Mouse (Mus musculus): ENCODE results near the gene Stx3. TPM values are rescaled to one million over a fixed set of nuclear protein-coding genes. Genes with fewer than 3 reads are reported as not detected.

The Stx3 gene
- polyA plus RNA-seq, 1 experiment from 2014 or later: 5.1 TPM

- H3K36me3 ChIP-seq: peaks cover 23% of the 10 kb centered on the region; the same call in 1 of the 2 replicates
- peak within 1 kb of the TSS; percentile 68 for H3K4me2 ChIP-seq
- H3K9ac ChIP-seq (replicated peaks): peak within 1 kb of the TSS; percentile 56
- under 1% methylated on average over 30 of the region's 30 CpGs for WGBS
- ATAC-seq (ENCODE audit: insufficient number of reproducible peaks, insufficient read depth, low FRiP score, low TSS enrichment, low read depth): peak; percentile 92
- peaks cover 7% of the 10 kb centered on the region for H3K4me1 ChIP-seq (replicated peaks)
- no peaks in the 10 kb centered on the region for H3K9me3 ChIP-seq
- peak within 1 kb of the TSS; percentile 58 for H3K4me3 ChIP-seq (replicated peaks)
- H3K27ac ChIP-seq: peak within 1 kb of the TSS; percentile 62; the same call in 1 of the 2 replicates
- no peaks in the 10 kb centered on the region for H3K27me3 ChIP-seq
Measured at GRCm38 (mm10) chr19:11770205-11770892, 48.9 kb downstream of the Stx3 start, which contains the start of gene Mrpl16. Gene Mrpl16 (plus strand): TSS chr19:11770391.

DNA sequence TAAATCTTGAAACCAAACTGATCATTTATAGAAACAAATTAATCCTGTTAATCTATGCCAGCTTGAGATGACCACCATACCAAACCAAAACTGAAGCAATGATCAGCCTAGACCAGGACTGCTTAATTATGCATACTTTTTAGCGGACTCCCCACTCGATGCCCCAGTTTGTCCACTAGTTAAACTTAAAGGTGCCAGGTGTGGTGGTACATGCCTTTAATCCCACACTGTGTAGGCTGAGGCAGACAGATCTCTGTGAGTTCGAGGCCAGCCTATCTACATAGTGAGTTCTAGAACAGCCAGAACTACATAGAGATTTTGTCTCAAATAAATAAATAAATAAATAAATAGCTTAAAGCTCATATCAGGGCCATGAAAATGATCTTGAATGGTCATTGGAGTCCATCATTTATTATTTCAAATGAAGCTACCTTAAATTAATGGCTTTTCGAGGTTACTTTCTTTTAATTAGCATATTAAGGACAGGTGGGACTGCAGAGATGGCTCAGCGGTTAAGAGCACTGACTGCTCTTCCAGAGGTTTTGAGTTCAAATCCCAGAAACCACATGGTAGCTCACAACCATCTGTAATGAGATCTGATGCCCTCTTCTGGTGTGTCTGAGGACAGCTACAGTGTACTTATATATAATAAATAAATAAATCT, 49.8 kb downstream of the Stx3 start:
- no peak overlapping the region for H3K4me3 ChIP-seq (replicated peaks)
- H3K9me3 ChIP-seq: no peaks in the 10 kb centered on the region

GRCm38 (mm10) chr19:11768163-11768562, 51.0 kb downstream of the Stx3 start:
- ATAC-seq (ENCODE audit: insufficient number of reproducible peaks, insufficient read depth, low FRiP score, low TSS enrichment, low read depth): no peak
- H3K4me3 ChIP-seq (replicated peaks): no peak overlapping the region
- peaks cover 7% of the 10 kb centered on the region for H3K4me1 ChIP-seq (replicated peaks)
- no peak overlapping the region for H3K4me2 ChIP-seq
- whole genome bisulfite sequencing: 14% methylated on average over 3 of the region's 3 CpGs
- H3K36me3 ChIP-seq: peaks cover 2% of the 10 kb centered on the region; the same call in 1 of the 2 replicates
- no peak overlapping the region for H3K27ac ChIP-seq
- H3K9me3 ChIP-seq: no peaks in the 10 kb centered on the region
- H3K9ac ChIP-seq (replicated peaks): no peak overlapping the region
- no peaks in the 10 kb centered on the region for H3K27me3 ChIP-seq

More for the DNA sequence above, 49.8 kb downstream of the Stx3 start:
- ATAC-seq (ENCODE audit: insufficient number of reproducible peaks, insufficient read depth, low FRiP score, low TSS enrichment, low read depth): no peak
- Histone ChIP-seq H3K9ac (replicated peaks) (no peak overlapping the region), H3K27me3 (no peaks in the 10 kb centered on the region), H3K4me2 (peak overlapping the region; percentile 68), H3K36me3 (peaks cover 14% of the 10 kb centered on the region; the same call in 1 of the 2 replicates), H3K27ac (no peak overlapping the region), H3K4me1 (replicated peaks) (peaks cover 7% of the 10 kb centered on the region)
- 90% methylated on average over 5 of the region's 5 CpGs for WGBS

GRCm38 (mm10) chr19:11766413-11766812, 52.8 kb downstream of the Stx3 start:
- no peak overlapping the region for H3K27ac ChIP-seq
- WGBS: 59% methylated on average over 4 of the region's 4 CpGs
- no peak overlapping the region for H3K4me2 ChIP-seq
- no peak overlapping the region for H3K4me3 ChIP-seq (replicated peaks)
- H3K27me3 ChIP-seq: no peaks in the 10 kb centered on the region
- H3K9me3 ChIP-seq: no peaks in the 10 kb centered on the region
- no peak for ATAC-seq (ENCODE audit: insufficient number of reproducible peaks, insufficient read depth, low FRiP score, low TSS enrichment, low read depth)
- H3K4me1 ChIP-seq (replicated peaks): peaks cover 7% of the 10 kb centered on the region
- no peaks in the 10 kb centered on the region for H3K36me3 ChIP-seq
- no peak overlapping the region for H3K9ac ChIP-seq (replicated peaks)

GRCm38 (mm10) chr19:11765059-11765458, 54.1 kb downstream of the Stx3 start:
- Histone ChIP-seq H3K9ac (replicated peaks) (no peak overlapping the region), H3K27ac (no peak overlapping the region), H3K4me3 (replicated peaks) (no peak overlapping the region), H3K4me1 (replicated peaks) (no peaks in the 10 kb centered on the region), H3K27me3 (no peaks in the 10 kb centered on the region), H3K36me3 (no peaks in the 10 kb centered on the region), H3K9me3 (no peaks in the 10 kb centered on the region), H3K4me2 (no peak overlapping the region)
- ATAC-seq (ENCODE audit: insufficient number of reproducible peaks, insufficient read depth, low FRiP score, low TSS enrichment, low read depth): no peak
- WGBS: 83% methylated on average over 3 of the region's 3 CpGs

DNA sequence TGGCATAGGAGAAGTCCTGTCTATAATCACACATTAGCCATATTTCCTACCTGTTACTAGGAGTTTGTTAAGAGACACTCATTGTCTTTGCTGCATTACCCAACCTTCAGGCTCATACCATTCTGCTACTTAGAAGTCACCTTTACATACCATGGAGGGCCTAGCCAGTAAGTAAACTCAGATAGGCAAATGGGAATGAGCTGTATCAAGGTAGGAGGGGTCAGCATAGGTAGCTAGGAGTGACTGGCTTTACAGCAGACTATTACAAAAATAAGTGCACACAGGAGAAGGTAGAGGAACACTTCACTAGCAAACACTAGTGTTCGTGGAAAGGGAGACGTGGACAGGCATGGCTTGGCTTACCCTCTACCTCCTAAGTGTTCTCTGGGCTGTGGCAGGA, 71.9 kb downstream of the Stx3 start, which contains the start of gene Gif:
Gene Gif, plus strand, starts transcription at position 257 of the 400 bp plus-strand sequence.
- no peak within 1 kb of the TSS for H3K4me2 ChIP-seq
- no peak within 1 kb of the TSS for H3K9ac ChIP-seq (replicated peaks)
- H3K36me3 ChIP-seq: no peaks in the 10 kb centered on the region
- H3K4me3 ChIP-seq (replicated peaks): no peak within 1 kb of the TSS
- no peaks in the 10 kb centered on the region for H3K4me1 ChIP-seq (replicated peaks)
- 70% methylated on average over 2 of the region's 2 CpGs for WGBS
- H3K9me3 ChIP-seq: no peaks in the 10 kb centered on the region
- H3K27me3 ChIP-seq: no peaks in the 10 kb centered on the region
- H3K27ac ChIP-seq: no peak within 1 kb of the TSS
- ATAC-seq (ENCODE audit: insufficient number of reproducible peaks, insufficient read depth, low FRiP score, low TSS enrichment, low read depth): no peak

GRCm38 (mm10) chr19:11745680-11746079, 73.5 kb downstream of the Stx3 start:
- Histone ChIP-seq H3K9me3 (no peaks in the 10 kb centered on the region), H3K4me3 (replicated peaks) (no peak overlapping the region), H3K4me1 (replicated peaks) (no peaks in the 10 kb centered on the region), H3K9ac (replicated peaks) (no peak overlapping the region), H3K4me2 (no peak overlapping the region), H3K27me3 (no peaks in the 10 kb centered on the region), H3K36me3 (no peaks in the 10 kb centered on the region), H3K27ac (no peak overlapping the region)
- ATAC-seq (ENCODE audit: insufficient number of reproducible peaks, insufficient read depth, low FRiP score, low TSS enrichment, low read depth): no peak

DNA sequence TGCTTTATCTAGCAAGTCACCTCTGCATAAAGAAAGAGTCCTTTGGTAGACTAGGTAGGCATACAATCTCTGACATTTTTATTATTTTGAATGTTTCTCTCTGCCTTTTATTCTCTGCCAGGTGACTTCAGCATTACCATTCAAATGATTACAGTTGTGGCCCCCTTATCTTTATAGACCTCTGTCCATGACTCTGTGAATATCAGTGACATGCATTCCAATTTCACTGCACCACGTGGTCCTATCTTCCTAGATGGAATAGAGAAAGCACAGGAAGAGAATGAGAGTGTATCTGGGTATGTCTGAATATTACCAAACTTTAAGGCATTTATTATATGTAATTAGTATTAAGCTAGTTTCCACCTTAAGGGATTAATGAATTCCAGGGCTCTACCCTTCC, 82.7 kb downstream of the Stx3 start:
- no peak overlapping the region for H3K4me3 ChIP-seq (replicated peaks)
- no peaks in the 10 kb centered on the region for H3K36me3 ChIP-seq
- no peaks in the 10 kb centered on the region for H3K4me1 ChIP-seq (replicated peaks)
- WGBS: 51% methylated on average over 1 of the region's 1 CpGs
- no peak overlapping the region for H3K27ac ChIP-seq
- no peaks in the 10 kb centered on the region for H3K9me3 ChIP-seq
- H3K27me3 ChIP-seq: no peaks in the 10 kb centered on the region
- H3K4me2 ChIP-seq: no peak overlapping the region
- ATAC-seq (ENCODE audit: insufficient number of reproducible peaks, insufficient read depth, low FRiP score, low TSS enrichment, low read depth): no peak
- H3K9ac ChIP-seq (replicated peaks): no peak overlapping the region

- Histone ChIP-seq H3K4me2 (no peak overlapping the region), H3K9ac (replicated peaks) (no peak overlapping the region), H3K4me3 (replicated peaks) (no peak overlapping the region), H3K9me3 (no peaks in the 10 kb centered on the region), H3K4me1 (replicated peaks) (no peaks in the 10 kb centered on the region), H3K27ac (no peak overlapping the region), H3K36me3 (no peaks in the 10 kb centered on the region), H3K27me3 (no peaks in the 10 kb centered on the region)
- ATAC-seq (ENCODE audit: insufficient number of reproducible peaks, insufficient read depth, low FRiP score, low TSS enrichment, low read depth): no peak
- 85% methylated on average over 1 of the region's 1 CpGs for WGBS
Measured at GRCm38 (mm10) chr19:11730278-11730677, 88.9 kb downstream of the Stx3 start.

DNA sequence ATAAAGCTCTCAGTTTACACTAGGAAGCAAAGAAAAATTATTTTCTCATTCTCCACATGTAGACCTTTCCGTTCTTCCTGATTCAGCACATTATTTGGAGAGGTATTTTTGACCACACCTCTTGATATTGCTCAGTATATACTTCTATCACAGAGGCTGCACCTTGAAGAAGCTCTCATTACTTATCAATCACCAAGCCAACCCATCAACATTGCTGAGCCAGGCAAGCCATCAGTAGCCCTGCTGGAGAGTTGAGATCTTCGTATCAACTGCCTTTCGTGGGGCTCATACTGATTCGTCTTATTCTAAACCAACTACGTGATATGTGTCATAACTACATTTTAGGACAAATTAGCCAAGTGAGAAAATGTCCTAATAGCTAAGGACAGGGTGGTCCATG, 91.9 kb downstream of the Stx3 start:
- no peak for ATAC-seq (ENCODE audit: insufficient number of reproducible peaks, insufficient read depth, low FRiP score, low TSS enrichment, low read depth)
- H3K36me3 ChIP-seq: no peaks in the 10 kb centered on the region
- H3K4me1 ChIP-seq (replicated peaks): no peaks in the 10 kb centered on the region
- H3K4me3 ChIP-seq (replicated peaks): no peak overlapping the region
- 94% methylated on average over 5 of the region's 5 CpGs for WGBS
- H3K4me2 ChIP-seq: no peak overlapping the region
- no peak overlapping the region for H3K27ac ChIP-seq
- H3K27me3 ChIP-seq: no peaks in the 10 kb centered on the region
- no peak overlapping the region for H3K9ac ChIP-seq (replicated peaks)
- H3K9me3 ChIP-seq: no peaks in the 10 kb centered on the region

DNA sequence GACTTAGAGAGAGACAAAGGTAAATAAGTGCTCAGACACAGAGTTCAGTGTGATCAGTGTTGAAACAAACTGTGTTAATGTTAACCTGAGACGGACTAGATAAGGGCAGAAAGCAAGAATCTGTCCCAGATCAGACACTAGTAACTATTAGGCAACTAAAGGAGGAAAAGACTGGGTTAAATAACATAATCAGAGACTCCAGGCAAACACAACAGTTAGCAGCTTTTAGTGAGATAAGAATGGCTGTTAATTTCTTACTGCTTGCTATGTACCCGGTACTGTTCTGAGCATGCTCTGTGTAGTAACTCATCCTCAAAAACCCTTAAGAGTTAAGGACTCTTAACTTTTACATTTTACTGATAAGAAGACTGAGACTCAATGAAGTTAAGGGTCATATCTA, 93.3 kb downstream of the Stx3 start:
- Histone ChIP-seq H3K27ac (no peak overlapping the region), H3K4me3 (replicated peaks) (no peak overlapping the region), H3K9me3 (no peaks in the 10 kb centered on the region), H3K4me1 (replicated peaks) (no peaks in the 10 kb centered on the region), H3K36me3 (no peaks in the 10 kb centered on the region), H3K4me2 (no peak overlapping the region), H3K9ac (replicated peaks) (no peak overlapping the region), H3K27me3 (no peaks in the 10 kb centered on the region)
- ATAC-seq (ENCODE audit: insufficient number of reproducible peaks, insufficient read depth, low FRiP score, low TSS enrichment, low read depth): no peak
- 76% methylated on average over 2 of the region's 2 CpGs for WGBS
